Mouse (Mus musculus): ENCODE measurements around the gene Iqcj. TPM values are rescaled to one million over a fixed set of nuclear protein-coding genes. Genes with fewer than 3 reads are reported as not detected.

Gene Iqcj
- polyA plus RNA-seq, 1 experiment: not detected

- TF ChIP-seq POLR2A (IDR thresholded peaks at IDR 0.05; ENCODE audit: borderline replicate concordance, low read depth, low read length) (no peak), CTCF (IDR thresholded peaks at IDR 0.05; ENCODE audit: low read depth, low read length) (no peak)
- Histone ChIP-seq H3K27ac (ENCODE audit: insufficient read depth, low read depth, low read length) (no peak overlapping the region), H3K4me3 (ENCODE audit: insufficient read depth, low read length) (no peak overlapping the region), H3K4me1 (ENCODE audit: control insufficient read depth, insufficient read depth, low read length) (no peaks in the 10 kb centered on the region)
Observed at GRCm38 (mm10) chr3:67947000-67947399, 55.0 kb downstream of the Iqcj start.

- no peak overlapping the region for H3K4me3 ChIP-seq (ENCODE audit: insufficient read depth, low read length)
- no peak overlapping the region for H3K27ac ChIP-seq (ENCODE audit: insufficient read depth, low read depth, low read length)
- TF ChIP-seq CTCF (IDR thresholded peaks at IDR 0.05; ENCODE audit: low read depth, low read length) (no peak), POLR2A (IDR thresholded peaks at IDR 0.05; ENCODE audit: borderline replicate concordance, low read depth, low read length) (no peak)
- no peaks in the 10 kb centered on the region for H3K4me1 ChIP-seq (ENCODE audit: control insufficient read depth, insufficient read depth, low read length)
Observed at GRCm38 (mm10) chr3:67952517-67952940, 60.5 kb downstream of the Iqcj start.

GRCm38 (mm10) chr3:67954459-67955065, 62.5 kb downstream of the Iqcj start:
- no peak overlapping the region for H3K4me3 ChIP-seq (ENCODE audit: insufficient read depth, low read length)
- no peak overlapping the region for H3K27ac ChIP-seq (ENCODE audit: insufficient read depth, low read depth, low read length)
- no peaks in the 10 kb centered on the region for H3K4me1 ChIP-seq (ENCODE audit: control insufficient read depth, insufficient read depth, low read length)
- no peak for TF ChIP-seq CTCF (IDR thresholded peaks at IDR 0.05; ENCODE audit: low read depth, low read length)
- TF ChIP-seq POLR2A (IDR thresholded peaks at IDR 0.05; ENCODE audit: borderline replicate concordance, low read depth, low read length): no peak

GRCm38 (mm10) chr3:67959672-67960071, 67.7 kb downstream of the Iqcj start:
- H3K27ac ChIP-seq (ENCODE audit: insufficient read depth, low read depth, low read length): no peak overlapping the region
- H3K4me1 ChIP-seq (ENCODE audit: control insufficient read depth, insufficient read depth, low read length): no peaks in the 10 kb centered on the region
- no peak overlapping the region for H3K4me3 ChIP-seq (ENCODE audit: insufficient read depth, low read length)
- TF ChIP-seq CTCF (IDR thresholded peaks at IDR 0.05; ENCODE audit: low read depth, low read length): no peak
- TF ChIP-seq POLR2A (IDR thresholded peaks at IDR 0.05; ENCODE audit: borderline replicate concordance, low read depth, low read length): no peak

GRCm38 (mm10) chr3:67960133-67960532, 68.1 kb downstream of the Iqcj start:
- no peak overlapping the region for H3K4me3 ChIP-seq (ENCODE audit: insufficient read depth, low read length)
- H3K27ac ChIP-seq (ENCODE audit: insufficient read depth, low read depth, low read length): no peak overlapping the region
- TF ChIP-seq POLR2A (IDR thresholded peaks at IDR 0.05; ENCODE audit: borderline replicate concordance, low read depth, low read length) (no peak), CTCF (IDR thresholded peaks at IDR 0.05; ENCODE audit: low read depth, low read length) (no peak)
- no peaks in the 10 kb centered on the region for H3K4me1 ChIP-seq (ENCODE audit: control insufficient read depth, insufficient read depth, low read length)

- H3K4me3 ChIP-seq (ENCODE audit: insufficient read depth, low read length): no peak overlapping the region
- H3K4me1 ChIP-seq (ENCODE audit: control insufficient read depth, insufficient read depth, low read length): no peaks in the 10 kb centered on the region
- H3K27ac ChIP-seq (ENCODE audit: insufficient read depth, low read depth, low read length): no peak overlapping the region
- TF ChIP-seq CTCF (IDR thresholded peaks at IDR 0.05; ENCODE audit: low read depth, low read length): no peak
- no peak for TF ChIP-seq POLR2A (IDR thresholded peaks at IDR 0.05; ENCODE audit: borderline replicate concordance, low read depth, low read length)
Observed at GRCm38 (mm10) chr3:67960727-67961126, 68.7 kb downstream of the Iqcj start.

GRCm38 (mm10) chr3:67961934-67962639, 70.1 kb downstream of the Iqcj start:
- Histone ChIP-seq H3K4me3 (ENCODE audit: insufficient read depth, low read length) (no peak overlapping the region), H3K27ac (ENCODE audit: insufficient read depth, low read depth, low read length) (no peak overlapping the region), H3K4me1 (ENCODE audit: control insufficient read depth, insufficient read depth, low read length) (no peaks in the 10 kb centered on the region)
- no peak for TF ChIP-seq CTCF (IDR thresholded peaks at IDR 0.05; ENCODE audit: low read depth, low read length)
- no peak for TF ChIP-seq POLR2A (IDR thresholded peaks at IDR 0.05; ENCODE audit: borderline replicate concordance, low read depth, low read length)

GRCm38 (mm10) chr3:67974340-67974998, 82.4 kb downstream of the Iqcj start:
- H3K4me3 ChIP-seq (ENCODE audit: insufficient read depth, low read length): no peak overlapping the region
- no peak for TF ChIP-seq POLR2A (IDR thresholded peaks at IDR 0.05; ENCODE audit: borderline replicate concordance, low read depth, low read length)
- no peak for TF ChIP-seq CTCF (IDR thresholded peaks at IDR 0.05; ENCODE audit: low read depth, low read length)
- no peak overlapping the region for H3K27ac ChIP-seq (ENCODE audit: insufficient read depth, low read depth, low read length)
- no peaks in the 10 kb centered on the region for H3K4me1 ChIP-seq (ENCODE audit: control insufficient read depth, insufficient read depth, low read length)

- TF ChIP-seq POLR2A (IDR thresholded peaks at IDR 0.05; ENCODE audit: borderline replicate concordance, low read depth, low read length) (no peak), CTCF (IDR thresholded peaks at IDR 0.05; ENCODE audit: low read depth, low read length) (no peak)
- no peak overlapping the region for H3K4me3 ChIP-seq (ENCODE audit: insufficient read depth, low read length)
- no peak overlapping the region for H3K27ac ChIP-seq (ENCODE audit: insufficient read depth, low read depth, low read length)
- no peaks in the 10 kb centered on the region for H3K4me1 ChIP-seq (ENCODE audit: control insufficient read depth, insufficient read depth, low read length)
Observed at GRCm38 (mm10) chr3:67980006-67980405, 88.0 kb downstream of the Iqcj start.

- no peak overlapping the region for H3K4me3 ChIP-seq (ENCODE audit: insufficient read depth, low read length)
- TF ChIP-seq POLR2A (IDR thresholded peaks at IDR 0.05; ENCODE audit: borderline replicate concordance, low read depth, low read length) (no peak), CTCF (IDR thresholded peaks at IDR 0.05; ENCODE audit: low read depth, low read length) (no peak)
- no peak overlapping the region for H3K27ac ChIP-seq (ENCODE audit: insufficient read depth, low read depth, low read length)
- no peaks in the 10 kb centered on the region for H3K4me1 ChIP-seq (ENCODE audit: control insufficient read depth, insufficient read depth, low read length)
Observed at GRCm38 (mm10) chr3:67983329-67983728, 91.3 kb downstream of the Iqcj start.
